Mouse (Mus musculus) midbrain, embryonic 14.5 days (tissue): ENCODE measurements around the gene 9930022D16Rik. TPM values are rescaled to one million over a fixed set of nuclear protein-coding genes. Genes with fewer than 3 reads are reported as not detected.

ENCODE experiments used
- ATAC-seq: fragments of 200-750 bp; cut with Nextera tagmentation; 2 replicates; pipeline ENCODE4 v1.8.0; 2017; ENCODE audit warnings: moderate number of reproducible peaks, moderate library complexity; ENCODE audit not compliant: low FRiP score, low TSS enrichment
- DNase-seq: peaks from one replicate; pipeline ENCODE4 v3.0.0-alpha.2; 2015
- H3K27ac ChIP-seq: fragments of 300-500 bp; sonication (generic); replicated peaks from 2 replicates; pipeline ENCODE4 v1.5.1; 2014; ENCODE audit warnings: mild to moderate bottlenecking, low read depth, low read length, moderate library complexity
- H3K27me3 ChIP-seq: fragments of 300-500 bp; sonication (generic); 2 replicates; pipeline ENCODE4 v1.6.1; 2014; ENCODE audit warnings: low read length, control low read depth, mixed read lengths; ENCODE audit not compliant: control insufficient read depth, insufficient read depth
- H3K36me3 ChIP-seq: fragments of 300-500 bp; sonication (generic); 2 replicates; pipeline ENCODE4 v1.6.1; 2014; ENCODE audit warnings: low read length, control low read depth; ENCODE audit not compliant: control insufficient read depth, insufficient read depth
- H3K4me1 ChIP-seq: fragments of 300-500 bp; sonication (generic); 2 replicates; pipeline ENCODE4 v1.6.1; 2014; ENCODE audit warnings: mild to moderate bottlenecking, antibody characterized with exemption, low read length, control low read depth; ENCODE audit not compliant: control insufficient read depth, insufficient read depth
- H3K4me2 ChIP-seq: fragments of 300-500 bp; sonication (generic); 2 replicates; pipeline ENCODE4 v1.6.1; 2014; ENCODE audit warnings: mild to moderate bottlenecking, low read length, moderate library complexity
- H3K4me3 ChIP-seq: fragments of 300-500 bp; sonication (generic); replicated peaks from 2 replicates; pipeline ENCODE4 v1.5.1; 2014; ENCODE audit warnings: low read depth, low read length
- H3K9ac ChIP-seq: fragments of 300-500 bp; sonication (generic); replicated peaks from 2 replicates; pipeline ENCODE4 v1.6.1; 2014; ENCODE audit warnings: mild to moderate bottlenecking, low read length, moderate library complexity
- H3K9me3 ChIP-seq: fragments of 300-500 bp; sonication (generic); 2 replicates; pipeline ENCODE4 v1.6.1; 2016; ENCODE audit warnings: low read length, control low read depth, mixed read lengths; ENCODE audit not compliant: control insufficient read depth
- WGBS: fragments of 180-500 bp; shearing (Covaris S2); extraction: QIAGEN DNeasy Blood & Tissue Kit; methylation state at CpG from one replicate; pipeline ENCODE4 v1.1.7; 2014; 5-methylcytosine and 5-hydroxymethylcytosine counted together
- polyA plus RNA-seq: library from polyadenylated mRNA; unstranded; fragments of >200 nt; fragmentation: Nextera tagmentation; extraction: Ambion mirVana; gene quantifications from 2 replicates; pipeline ENCODE4 v1.2.1, GENCODE M21; 2014

The 9930022D16Rik gene
- polyA plus RNA-seq = not detected in 2 replicates

DNA sequence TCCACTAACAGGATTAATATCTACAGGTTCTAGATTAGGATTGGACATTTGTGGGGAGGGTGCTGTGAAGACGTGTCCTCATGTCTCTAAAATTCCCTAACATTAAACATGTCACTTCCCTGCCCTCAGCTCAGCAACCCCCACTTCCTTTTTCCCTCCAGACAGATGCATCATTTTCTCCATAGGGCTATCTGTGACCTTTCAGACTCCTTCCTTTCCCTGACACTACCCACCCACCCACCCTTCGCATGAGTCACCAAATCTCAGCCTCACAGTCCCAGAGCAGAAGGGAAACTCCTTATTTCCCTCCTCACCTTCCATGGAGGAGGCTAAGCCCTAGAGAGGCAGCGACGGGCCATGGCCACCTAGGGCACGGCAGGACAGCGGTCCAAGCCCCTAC lies at the start of gene 9930022D16Rik:
Gene 9930022D16Rik (plus strand): TSS at position 301 of the 400 bp plus-strand sequence.
- H3K4me1 ChIP-seq = no peaks in the 10 kb centered on the region
- no peaks in the 10 kb centered on the region for H3K36me3 ChIP-seq
- no peaks in the 10 kb centered on the region for H3K9me3 ChIP-seq
- DNase-seq (no peak), ATAC-seq (no peak)
- H3K27ac ChIP-seq = no peak within 1 kb of the TSS
- H3K4me2 ChIP-seq = no peak within 1 kb of the TSS
- no peak within 1 kb of the TSS for H3K4me3 ChIP-seq
- H3K27me3 ChIP-seq = no peaks in the 10 kb centered on the region
- 92% methylated on average over 6 of the region's 6 CpGs for WGBS
- H3K9ac ChIP-seq = no peak within 1 kb of the TSS

DNA sequence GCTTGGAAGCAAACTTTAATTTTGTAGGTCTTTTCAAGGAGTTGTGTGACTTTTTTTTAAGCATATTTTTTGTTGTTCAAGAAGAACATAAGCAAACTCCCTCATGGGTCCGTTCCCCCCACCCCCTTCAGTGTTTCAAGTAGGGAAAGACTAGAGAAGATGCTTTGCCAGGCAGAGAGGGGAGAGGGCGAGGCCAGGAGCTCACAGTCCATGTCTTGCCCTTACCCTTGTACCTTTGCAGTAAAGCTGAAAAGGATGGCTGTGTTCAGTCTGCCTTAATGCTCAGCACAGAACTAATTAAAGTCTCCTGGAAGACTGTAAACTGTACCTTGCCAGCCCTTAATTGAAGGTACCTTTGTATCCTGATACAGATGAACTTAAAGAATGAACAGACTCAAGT lies 49.4 kb upstream of the 9930022D16Rik start:
- ATAC-seq (no peak), DNase-seq (no peak)
- peak overlapping the region; percentile 95 for H3K4me3 ChIP-seq
- WGBS = 76% methylated on average over 2 of the region's 2 CpGs
- 0 out of 2 replicates have a peak, but pooled peaks cover 6% of the 10 kb centered on the region for H3K27me3 ChIP-seq
- H3K36me3 ChIP-seq = peaks cover 20% of the 10 kb centered on the region; the same call in 1 of the 2 replicates
- H3K9me3 ChIP-seq = no peaks in the 10 kb centered on the region
- no peak overlapping the region for H3K27ac ChIP-seq
- H3K9ac ChIP-seq = peak overlapping the region; percentile 92; the same call in 1 of the 2 replicates
- peaks cover 31% of the 10 kb centered on the region for H3K4me1 ChIP-seq
- H3K4me2 ChIP-seq = peak overlapping the region; percentile 90

- 87% methylated on average over 10 of the region's 10 CpGs for WGBS
- H3K4me2 ChIP-seq = peak overlapping the region; percentile 90
- 0 out of 2 replicates have a peak, but pooled peaks cover 6% of the 10 kb centered on the region for H3K27me3 ChIP-seq
- peak overlapping the region; percentile 95; the same call in 1 of the 2 replicates for H3K4me3 ChIP-seq
- H3K27ac ChIP-seq = no peak overlapping the region
- H3K9me3 ChIP-seq = no peaks in the 10 kb centered on the region
- H3K36me3 ChIP-seq = peaks cover 20% of the 10 kb centered on the region; the same call in 1 of the 2 replicates
- DNase-seq (no peak), ATAC-seq (no peak)
- H3K9ac ChIP-seq = no peak overlapping the region; the same call in 1 of the 2 replicates
- H3K4me1 ChIP-seq = peaks cover 31% of the 10 kb centered on the region
Measured at GRCm38 (mm10) chr11:109364881-109365280, 48.8 kb upstream of the 9930022D16Rik start.

GRCm38 (mm10) chr11:109365818-109366217 lies 47.9 kb upstream of the 9930022D16Rik start:
- Histone ChIP-seq H3K9ac (no peak overlapping the region), H3K36me3 (peaks cover 22% of the 10 kb centered on the region; the same call in 1 of the 2 replicates), H3K4me3 (no peak overlapping the region), H3K4me1 (peaks cover 31% of the 10 kb centered on the region), H3K4me2 (0 out of 2 replicates have a peak overlapping the region, but pooled peaks have one; percentile 90), H3K27ac (no peak overlapping the region), H3K9me3 (no peaks in the 10 kb centered on the region), H3K27me3 (0 out of 2 replicates have a peak, but pooled peaks cover 6% of the 10 kb centered on the region)
- 97% methylated on average over 5 of the region's 5 CpGs for WGBS
- no peak for DNase-seq
- no peak for ATAC-seq

DNA sequence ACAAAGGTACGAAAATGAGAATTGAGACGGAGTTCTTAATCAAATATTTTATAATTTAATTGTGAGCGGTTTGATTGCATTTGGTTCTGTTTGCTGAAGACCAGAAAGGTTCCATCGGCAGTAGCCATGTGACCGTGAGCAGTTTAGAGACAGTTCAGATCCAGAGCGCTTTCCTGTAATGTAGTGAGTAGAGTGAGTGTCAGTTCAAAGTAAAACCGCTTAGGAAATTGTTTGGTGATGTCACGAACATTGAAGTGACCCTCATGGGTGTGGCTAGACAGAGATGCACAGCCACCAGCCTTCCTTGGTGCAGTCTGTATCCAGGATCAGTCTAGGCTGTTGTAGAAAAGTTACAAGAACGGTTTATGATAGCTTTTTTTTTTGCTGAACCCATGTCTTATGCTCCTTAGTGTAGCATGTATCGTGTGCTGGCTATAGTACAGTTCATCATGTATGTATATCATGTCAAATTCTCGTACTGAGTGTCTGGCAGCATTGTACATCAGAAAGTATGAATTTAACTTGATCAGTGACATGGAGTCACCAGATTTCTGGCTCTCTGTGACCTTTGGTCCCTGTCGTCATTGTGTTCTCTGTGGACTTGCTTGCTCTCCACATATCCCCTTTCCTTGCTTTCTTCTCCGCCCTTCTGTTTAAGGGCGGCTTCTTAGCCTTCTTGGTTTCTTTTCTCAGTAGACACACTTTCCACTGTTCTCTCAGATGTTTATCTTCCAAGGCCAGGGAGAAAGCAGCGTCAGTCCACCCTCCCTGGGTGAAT lies 46.7 kb upstream of the 9930022D16Rik start:
- Histone ChIP-seq H3K4me3 (no peak overlapping the region), H3K9me3 (no peaks in the 10 kb centered on the region), H3K27ac (no peak overlapping the region), H3K4me1 (peaks cover 28% of the 10 kb centered on the region), H3K9ac (no peak overlapping the region), H3K36me3 (peaks cover 22% of the 10 kb centered on the region; the same call in 1 of the 2 replicates), H3K27me3 (no peaks in the 10 kb centered on the region), H3K4me2 (no peak overlapping the region)
- no peak for DNase-seq
- WGBS = 90% methylated on average over 15 of the region's 15 CpGs
- ATAC-seq = no peak

- Histone ChIP-seq H3K4me2 (no peak overlapping the region), H3K4me3 (no peak overlapping the region), H3K27me3 (no peaks in the 10 kb centered on the region), H3K27ac (no peak overlapping the region), H3K36me3 (peaks cover 22% of the 10 kb centered on the region; the same call in 1 of the 2 replicates), H3K9ac (no peak overlapping the region), H3K9me3 (no peaks in the 10 kb centered on the region), H3K4me1 (peaks cover 26% of the 10 kb centered on the region)
- DNase-seq (no peak), ATAC-seq (no peak)
- WGBS = 94% methylated on average over 3 of the region's 3 CpGs
Measured at GRCm38 (mm10) chr11:109369026-109369637, 44.6 kb upstream of the 9930022D16Rik start.

- Histone ChIP-seq H3K4me1 (peaks cover 14% of the 10 kb centered on the region), H3K4me2 (no peak overlapping the region), H3K27ac (no peak overlapping the region), H3K4me3 (no peak overlapping the region), H3K36me3 (no peaks in the 10 kb centered on the region), H3K9ac (no peak overlapping the region), H3K27me3 (no peaks in the 10 kb centered on the region), H3K9me3 (no peaks in the 10 kb centered on the region)
- ATAC-seq = no peak
- no peak for DNase-seq
- WGBS = 86% methylated on average over 7 of the region's 7 CpGs
Measured at GRCm38 (mm10) chr11:109375412-109375811, 38.3 kb upstream of the 9930022D16Rik start.

DNA sequence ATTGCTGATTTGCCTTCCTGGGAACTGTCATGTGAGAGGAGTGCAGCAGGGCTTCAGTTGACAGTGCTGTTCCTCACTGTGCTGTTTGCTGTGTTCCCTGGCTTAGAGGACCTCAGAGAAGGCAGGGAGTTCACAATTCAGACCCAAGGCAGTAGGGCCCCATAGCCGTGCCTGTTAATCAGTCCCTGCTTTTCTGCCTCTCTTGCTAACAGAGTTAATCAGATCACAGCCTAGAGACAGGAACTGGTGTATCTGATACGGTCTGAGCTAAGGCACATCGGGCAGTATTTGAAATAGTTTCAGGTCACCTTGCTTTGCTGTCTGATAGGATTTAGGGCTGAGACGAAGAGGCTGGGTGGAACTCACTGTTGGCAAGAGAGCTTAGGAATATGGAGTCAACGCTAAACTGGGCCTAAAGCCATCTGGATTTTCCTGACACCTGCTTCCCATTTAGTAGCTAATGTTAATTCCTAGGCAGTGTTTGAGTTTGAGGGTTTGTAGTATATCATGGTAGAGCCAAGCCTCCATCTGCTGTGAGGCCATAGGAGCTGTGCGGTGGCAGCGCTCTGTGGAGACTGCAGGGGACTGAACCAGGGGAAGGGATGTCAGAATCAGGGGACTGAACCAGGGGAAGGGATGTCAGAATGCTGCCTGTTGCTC lies 37.1 kb upstream of the 9930022D16Rik start:
- H3K27ac ChIP-seq = peak overlapping the region; percentile 41; the same call in 1 of the 2 replicates
- H3K4me3 ChIP-seq = no peak overlapping the region
- H3K27me3 ChIP-seq = no peaks in the 10 kb centered on the region
- peaks cover 14% of the 10 kb centered on the region for H3K4me1 ChIP-seq
- H3K9ac ChIP-seq = no peak overlapping the region
- DNase-seq (no peak), ATAC-seq (no peak)
- no peak overlapping the region for H3K4me2 ChIP-seq
- no peaks in the 10 kb centered on the region for H3K9me3 ChIP-seq
- WGBS = 58% methylated on average over 7 of the region's 7 CpGs
- no peaks in the 10 kb centered on the region for H3K36me3 ChIP-seq
